Mouse (Mus musculus) kidney, adult 2 months (tissue): Measurements from ENCODE around the gene Ppp2r2c.

Experiments
- CTCF ChIP-seq: fragments of 200-500 bp; conservative IDR thresholded peaks from 2 replicates; pipeline ENCODE4 v1.5.1; 2011; ENCODE audit warnings: low read depth, mild to moderate bottlenecking, control low read depth, low read length, moderate library complexity, mixed read lengths; ENCODE audit not compliant: insufficient read depth, insufficient read length
- POLR2A ChIP-seq: fragments of 200-500 bp; IDR thresholded peaks from one replicate; pipeline ENCODE4 v1.6.1; 2011; ENCODE audit warnings: low read depth, low read length, control low read depth

GRCm38 (mm10) chr5:36887299-36887988 is 19.1 kb downstream of the Ppp2r2c start:
- TF ChIP-seq CTCF (no peak), POLR2A (no peak)
